Mouse (Mus musculus) midbrain, embryonic 14.5 days (tissue): Measurements from ENCODE around the gene Gm614. TPM values are rescaled to one million over a fixed set of nuclear protein-coding genes. Genes with fewer than 3 reads are reported as not detected.

Experiments used
- ATAC-seq: fragments of 200-750 bp; cut with Nextera tagmentation; 2 replicates; pipeline ENCODE4 v1.8.0; 2017; ENCODE audit warnings: moderate number of reproducible peaks, moderate library complexity; ENCODE audit not compliant: low FRiP score, low TSS enrichment
- DNase-seq: peaks from one replicate; pipeline ENCODE4 v3.0.0-alpha.2; 2015
- H3K27ac ChIP-seq: fragments of 300-500 bp; sonication (generic); replicated peaks from 2 replicates; pipeline ENCODE4 v1.5.1; 2014; ENCODE audit warnings: mild to moderate bottlenecking, low read depth, low read length, moderate library complexity
- H3K27me3 ChIP-seq: fragments of 300-500 bp; sonication (generic); 2 replicates; pipeline ENCODE4 v1.6.1; 2014; ENCODE audit warnings: low read length, control low read depth, mixed read lengths; ENCODE audit not compliant: control insufficient read depth, insufficient read depth
- H3K36me3 ChIP-seq: fragments of 300-500 bp; sonication (generic); 2 replicates; pipeline ENCODE4 v1.6.1; 2014; ENCODE audit warnings: low read length, control low read depth; ENCODE audit not compliant: control insufficient read depth, insufficient read depth
- H3K4me1 ChIP-seq: fragments of 300-500 bp; sonication (generic); 2 replicates; pipeline ENCODE4 v1.6.1; 2014; ENCODE audit warnings: mild to moderate bottlenecking, antibody characterized with exemption, low read length, control low read depth; ENCODE audit not compliant: control insufficient read depth, insufficient read depth
- H3K4me2 ChIP-seq: fragments of 300-500 bp; sonication (generic); 2 replicates; pipeline ENCODE4 v1.6.1; 2014; ENCODE audit warnings: mild to moderate bottlenecking, low read length, moderate library complexity
- H3K4me3 ChIP-seq: fragments of 300-500 bp; sonication (generic); replicated peaks from 2 replicates; pipeline ENCODE4 v1.5.1; 2014; ENCODE audit warnings: low read depth, low read length
- H3K9ac ChIP-seq: fragments of 300-500 bp; sonication (generic); replicated peaks from 2 replicates; pipeline ENCODE4 v1.6.1; 2014; ENCODE audit warnings: mild to moderate bottlenecking, low read length, moderate library complexity
- H3K9me3 ChIP-seq: fragments of 300-500 bp; sonication (generic); 2 replicates; pipeline ENCODE4 v1.6.1; 2016; ENCODE audit warnings: low read length, control low read depth, mixed read lengths; ENCODE audit not compliant: control insufficient read depth
- WGBS: fragments of 180-500 bp; shearing (Covaris S2); extraction: QIAGEN DNeasy Blood & Tissue Kit; methylation state at CpG from one replicate; pipeline ENCODE4 v1.1.7; 2014; 5-methylcytosine and 5-hydroxymethylcytosine counted together
- polyA plus RNA-seq: library from polyadenylated mRNA; unstranded; fragments of >200 nt; fragmentation: Nextera tagmentation; extraction: Ambion mirVana; gene quantifications from 2 replicates; pipeline ENCODE4 v1.2.1, GENCODE M21; 2014

Gene Gm614
- polyA plus RNA-seq: not detected in 2 replicates

DNA sequence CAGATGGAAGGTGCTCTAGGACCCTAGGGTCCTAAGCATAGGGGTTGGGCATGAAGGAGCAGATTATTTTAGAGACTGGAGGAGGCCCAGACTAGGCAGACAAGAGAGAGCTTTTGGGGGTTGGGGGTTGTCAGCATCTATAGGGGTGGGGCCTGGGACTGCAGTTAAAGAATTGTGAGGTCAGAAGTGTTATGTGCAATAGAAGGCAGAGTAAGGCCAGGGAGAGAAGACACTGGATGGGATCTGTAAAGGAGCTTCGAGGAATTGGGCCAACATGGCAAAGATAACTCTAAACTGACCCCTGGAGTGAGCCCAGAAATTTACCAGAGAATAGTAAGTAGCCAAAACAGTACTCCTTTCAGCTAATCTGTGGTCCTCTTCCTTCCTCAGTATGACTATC, at the start of gene Gm614:
Gene Gm614 (minus strand): TSS at position 101 of the 400 bp plus-strand sequence.
- ATAC-seq (no peak), DNase-seq (no peak)
- H3K27me3 ChIP-seq: no peaks in the 10 kb centered on the region
- no peak within 1 kb of the TSS for H3K9ac ChIP-seq
- H3K4me3 ChIP-seq: no peak within 1 kb of the TSS
- WGBS: 82% methylated on average over 1 of the region's 1 CpGs
- H3K9me3 ChIP-seq: no peaks in the 10 kb centered on the region
- no peaks in the 10 kb centered on the region for H3K4me1 ChIP-seq
- no peaks in the 10 kb centered on the region for H3K36me3 ChIP-seq
- H3K27ac ChIP-seq: no peak within 1 kb of the TSS
- no peak within 1 kb of the TSS for H3K4me2 ChIP-seq

DNA sequence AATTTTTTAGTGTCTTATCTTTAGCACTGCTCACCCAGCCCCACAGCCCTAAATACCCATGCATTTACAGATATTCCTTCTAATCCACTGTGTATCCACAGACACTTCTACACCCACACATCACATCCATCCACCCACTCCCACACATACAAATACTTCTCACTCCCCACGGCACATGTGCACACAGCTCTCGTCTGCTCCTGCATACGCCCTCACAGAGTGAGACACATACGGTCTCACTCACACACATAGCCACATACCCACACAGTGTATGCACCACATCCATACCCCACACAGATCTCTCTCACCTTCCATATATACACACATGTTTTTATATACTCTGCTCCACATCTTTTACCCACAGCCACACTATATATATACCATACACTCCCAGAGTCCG, 45.5 kb upstream of the Gm614 start:
- Histone ChIP-seq H3K9ac (no peak overlapping the region), H3K36me3 (peaks cover 49% of the 10 kb centered on the region), H3K4me2 (no peak overlapping the region), H3K4me1 (no peaks in the 10 kb centered on the region), H3K4me3 (no peak overlapping the region), H3K27ac (no peak overlapping the region), H3K27me3 (no peaks in the 10 kb centered on the region), H3K9me3 (no peaks in the 10 kb centered on the region)
- 90% methylated on average over 5 of the region's 5 CpGs for WGBS
- ATAC-seq: no peak
- no peak for DNase-seq

DNA sequence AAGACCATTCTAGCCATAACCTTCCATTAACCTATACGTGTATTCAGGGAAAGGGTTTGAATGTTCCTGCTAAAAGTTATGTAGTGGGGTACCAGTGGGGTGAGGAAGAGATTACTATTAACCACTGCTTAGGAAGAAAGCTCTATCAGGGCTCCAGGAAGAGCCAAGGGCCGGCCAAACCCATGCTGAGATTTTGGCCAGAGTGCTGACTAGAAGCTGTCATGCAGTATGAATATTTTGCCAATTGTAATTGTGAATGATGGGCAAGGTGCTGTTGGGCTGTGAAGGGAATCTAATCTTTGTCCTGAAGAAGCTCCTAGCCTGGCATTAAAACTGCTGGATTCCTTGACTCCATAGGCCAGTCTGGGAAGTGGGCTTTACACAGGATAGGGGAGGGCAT, 40.9 kb upstream of the Gm614 start:
- Histone ChIP-seq H3K4me2 (no peak overlapping the region), H3K36me3 (peaks cover 19% of the 10 kb centered on the region), H3K9ac (no peak overlapping the region), H3K27ac (no peak overlapping the region), H3K27me3 (no peaks in the 10 kb centered on the region), H3K4me3 (no peak overlapping the region), H3K4me1 (peaks cover 18% of the 10 kb centered on the region), H3K9me3 (no peaks in the 10 kb centered on the region)
- ATAC-seq (no peak), DNase-seq (no peak)
- WGBS: 23% methylated on average over 2 of the region's 2 CpGs

DNA sequence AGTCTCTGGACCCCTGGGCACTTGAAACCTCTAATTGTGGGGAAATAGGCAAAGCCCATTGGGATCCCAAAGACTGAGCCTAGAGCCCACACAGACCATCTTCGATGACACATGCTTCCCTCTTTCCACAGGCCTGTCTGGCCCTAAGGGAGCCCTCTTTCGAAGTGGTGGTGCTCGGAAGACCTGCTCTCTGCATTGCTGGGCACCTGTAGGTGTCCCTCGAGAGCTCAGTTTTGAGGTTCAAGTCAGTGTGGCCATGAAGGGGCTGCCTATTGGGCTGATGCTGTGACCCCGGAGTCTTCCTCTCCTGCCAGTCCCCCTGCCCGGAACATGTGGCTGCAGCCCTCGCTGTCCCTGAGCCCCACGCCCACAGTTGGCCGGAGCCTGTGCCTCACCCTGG, 37.9 kb upstream of the Gm614 start:
- H3K27ac ChIP-seq: no peak overlapping the region

DNA sequence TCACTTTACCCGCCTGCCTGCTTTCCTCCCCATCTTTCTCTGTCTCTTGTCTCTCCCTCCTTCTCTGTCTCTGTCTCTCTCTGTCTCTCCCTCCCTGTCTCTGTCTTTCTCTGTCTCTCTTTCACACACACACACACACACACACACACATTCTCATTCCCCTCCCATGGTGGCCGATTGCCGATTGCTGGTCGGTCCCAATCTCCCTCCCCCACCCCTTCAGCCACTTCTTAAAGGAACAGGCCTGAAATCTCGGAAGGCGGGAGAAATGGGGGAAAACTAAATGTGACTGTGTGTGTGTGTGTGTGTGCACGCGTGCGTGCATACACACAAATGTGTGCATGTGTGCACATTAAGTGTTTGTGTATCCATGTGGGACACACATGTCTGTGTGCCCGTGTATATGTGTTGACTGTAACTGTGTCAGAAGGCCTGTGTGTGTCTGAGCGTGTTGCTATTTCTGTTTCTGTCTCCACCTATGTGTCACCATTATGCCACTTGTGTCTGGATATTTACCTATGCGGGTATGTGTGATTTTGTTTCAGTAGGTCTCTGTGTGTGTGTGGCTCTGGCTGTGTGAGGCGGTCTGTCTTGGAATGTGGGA, 36.7 kb upstream of the Gm614 start:
- Histone ChIP-seq H3K4me1 (peaks cover 21% of the 10 kb centered on the region), H3K9me3 (no peaks in the 10 kb centered on the region), H3K27me3 (no peaks in the 10 kb centered on the region), H3K36me3 (peaks cover 13% of the 10 kb centered on the region; the same call in 1 of the 2 replicates), H3K4me3 (peak overlapping the region; percentile 44), H3K4me2 (peak overlapping the region; percentile 56), H3K9ac (peak overlapping the region; percentile 54), H3K27ac (peak overlapping the region; percentile 86)
- peak; percentile 70 for DNase-seq
- 30% methylated on average over 13 of the region's 13 CpGs for whole genome bisulfite sequencing
- peak; percentile 42 for ATAC-seq

More for the DNA sequence above, 37.9 kb upstream of the Gm614 start:
- whole genome bisulfite sequencing: 56% methylated on average over 9 of the region's 9 CpGs
- Histone ChIP-seq H3K27me3 (no peaks in the 10 kb centered on the region), H3K36me3 (0 out of 2 replicates have a peak, but pooled peaks cover 6% of the 10 kb centered on the region), H3K9ac (peak overlapping the region; percentile 54; the same call in 1 of the 2 replicates), H3K4me1 (peaks cover 21% of the 10 kb centered on the region), H3K4me2 (peak overlapping the region; percentile 56), H3K9me3 (no peaks in the 10 kb centered on the region), H3K4me3 (peak overlapping the region; percentile 44)
- DNase-seq: peak; percentile 27
- ATAC-seq: no peak

DNA sequence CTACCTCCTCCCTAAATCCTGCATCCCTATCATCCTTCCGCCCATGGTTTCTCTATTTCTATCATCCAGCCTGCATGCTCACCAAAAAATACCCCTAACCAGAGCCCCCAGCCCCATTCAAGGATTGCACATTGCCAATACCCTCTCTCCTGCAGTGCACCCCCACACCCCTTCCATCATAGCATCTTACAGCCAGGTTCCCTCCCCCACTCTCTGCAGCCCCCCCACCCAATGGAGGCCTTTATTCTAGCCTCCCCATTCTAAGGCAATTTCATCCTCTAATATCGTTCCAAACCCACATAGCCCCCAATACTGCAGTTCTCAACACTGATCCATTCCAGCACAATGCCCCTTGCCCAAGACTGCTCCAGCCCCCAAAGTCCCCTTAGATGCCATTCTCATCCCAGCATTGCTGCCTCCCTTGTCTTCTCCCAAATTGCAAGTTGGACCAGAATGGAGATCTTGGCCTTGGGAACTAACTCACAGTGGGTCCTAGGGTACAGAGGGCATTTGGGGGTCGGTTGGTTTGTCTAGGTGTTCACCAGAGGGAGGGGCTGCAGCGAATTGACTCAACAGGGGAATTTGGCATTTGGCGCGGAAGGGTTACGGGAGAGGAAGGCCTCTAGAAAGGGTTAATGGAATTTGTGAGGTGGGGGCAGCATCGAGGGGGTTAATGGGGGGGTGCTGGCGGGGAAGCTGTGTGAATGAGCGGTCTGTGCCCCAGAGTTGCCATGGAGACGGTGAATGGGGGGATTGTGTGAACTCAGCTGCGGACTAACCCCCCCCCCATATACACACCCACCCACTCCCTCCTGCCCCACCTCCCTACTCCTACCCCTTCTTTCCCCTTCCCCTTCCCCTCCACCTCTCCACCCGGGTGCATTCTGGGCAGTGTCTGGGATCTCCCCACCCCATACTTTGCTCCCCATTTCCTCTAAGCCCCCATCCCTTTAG, 36.0 kb upstream of the Gm614 start:
- DNase-seq: peak; percentile 79
- peak; percentile 73 for ATAC-seq
- no peaks in the 10 kb centered on the region for H3K9me3 ChIP-seq
- peak overlapping the region; percentile 54 for H3K9ac ChIP-seq
- peaks cover 21% of the 10 kb centered on the region for H3K4me1 ChIP-seq
- peak overlapping the region; percentile 86 for H3K27ac ChIP-seq
- H3K4me3 ChIP-seq: peak overlapping the region; percentile 44
- WGBS: 28% methylated on average over 12 of the region's 13 CpGs
- H3K36me3 ChIP-seq: peaks cover 18% of the 10 kb centered on the region; the same call in 1 of the 2 replicates
- H3K4me2 ChIP-seq: peak overlapping the region; percentile 56
- H3K27me3 ChIP-seq: no peaks in the 10 kb centered on the region

DNA sequence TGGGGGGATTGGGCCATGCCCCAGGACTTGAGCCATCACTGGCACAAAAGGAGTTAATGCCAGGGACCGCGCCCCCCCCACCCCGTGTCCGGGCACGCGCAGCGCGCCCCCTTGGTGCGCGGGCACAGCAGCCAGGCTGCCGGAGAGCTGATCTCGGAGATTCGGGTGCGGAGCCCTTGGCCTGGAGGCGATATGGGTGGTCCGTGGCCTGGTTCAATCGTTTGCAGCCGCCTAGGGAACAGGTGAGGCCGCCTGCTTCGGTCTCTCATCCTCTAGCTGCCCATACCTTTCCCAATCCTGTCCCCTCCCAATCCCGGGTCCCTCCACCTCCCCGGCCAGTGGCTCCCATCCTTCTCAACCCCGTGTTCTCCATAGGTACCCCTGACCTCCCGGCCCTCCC, 35.3 kb upstream of the Gm614 start, which contains the start of gene Nlgn3:
Gene Nlgn3 (plus strand): TSS at position 114 of the 400 bp plus-strand sequence.
- Histone ChIP-seq H3K4me2 (peak within 1 kb of the TSS; percentile 56), H3K36me3 (peaks cover 18% of the 10 kb centered on the region; the same call in 1 of the 2 replicates), H3K9me3 (no peaks in the 10 kb centered on the region), H3K4me3 (peak within 1 kb of the TSS; percentile 44), H3K4me1 (peaks cover 21% of the 10 kb centered on the region), H3K9ac (peak within 1 kb of the TSS; percentile 54), H3K27me3 (no peaks in the 10 kb centered on the region), H3K27ac (peak within 1 kb of the TSS; percentile 86)
- ATAC-seq: peak; percentile 22; the same call in 1 of the 2 replicates
- DNase-seq: peak; percentile 82
- WGBS: 22% methylated on average over 24 of the region's 24 CpGs

DNA sequence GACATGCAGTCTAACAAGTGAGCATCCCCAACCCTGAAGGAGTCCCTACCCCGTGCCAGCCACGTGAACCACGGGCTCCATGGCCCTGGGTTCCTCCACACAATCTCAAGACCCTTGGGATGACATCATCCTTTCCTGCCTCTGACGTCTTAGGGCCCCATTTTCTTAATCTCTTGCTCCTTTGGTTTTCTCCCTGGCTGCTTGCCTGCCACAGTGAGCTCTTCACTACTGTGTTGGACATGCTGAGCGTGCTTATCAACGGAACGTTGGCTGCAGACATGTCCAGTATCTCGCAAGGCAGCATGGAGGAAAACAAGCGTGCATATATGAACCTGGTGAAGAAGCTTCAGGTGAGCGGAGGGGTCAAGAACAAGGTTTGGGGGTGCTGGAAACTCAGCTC, 26.3 kb upstream of the Gm614 start:
- Histone ChIP-seq H3K4me3 (no peak overlapping the region), H3K9me3 (no peaks in the 10 kb centered on the region)
- 89% methylated on average over 10 of the region's 10 CpGs for WGBS

More for the DNA sequence above, 26.3 kb upstream of the Gm614 start:
- no peaks in the 10 kb centered on the region for H3K27me3 ChIP-seq
- no peak overlapping the region for H3K27ac ChIP-seq
- ATAC-seq (no peak), DNase-seq (no peak)
- H3K36me3 ChIP-seq: peaks cover 62% of the 10 kb centered on the region
- H3K4me2 ChIP-seq: no peak overlapping the region
- no peak overlapping the region for H3K9ac ChIP-seq
- H3K4me1 ChIP-seq: no peaks in the 10 kb centered on the region
